Mouse (Mus musculus) embryonic facial prominence, embryonic 10.5 days (tissue): Measurements from ENCODE around the gene Sh3bp5l. TPM values are rescaled to one million over a fixed set of nuclear protein-coding genes. Genes with fewer than 3 reads are reported as not detected.

Experiments used
- DNase-seq: peaks from one replicate; pipeline ENCODE4 v3.0.0-alpha.2; 2017; ENCODE audit warnings: low spot score
- H3K27ac ChIP-seq: fragments of 300-500 bp; sonication (generic); replicated peaks from 2 replicates; pipeline ENCODE4 v1.5.1; 2016; ENCODE audit warnings: mild to moderate bottlenecking
- H3K27me3 ChIP-seq: fragments of 300-500 bp; sonication (generic); replicated peaks from 2 replicates; pipeline ENCODE4 v1.6.1; 2016; ENCODE audit warnings: low read depth, mild to moderate bottlenecking; ENCODE audit not compliant: poor library complexity, severe bottlenecking
- H3K36me3 ChIP-seq: fragments of 300-500 bp; sonication (generic); replicated peaks from 2 replicates; pipeline ENCODE4 v1.6.1; 2016; ENCODE audit warnings: mild to moderate bottlenecking, moderate library complexity
- H3K4me1 ChIP-seq: fragments of 300-500 bp; sonication (generic); 2 replicates; pipeline ENCODE4 v1.6.1; 2016
- H3K4me3 ChIP-seq: fragments of 300-500 bp; sonication (generic); 2 replicates; pipeline ENCODE4 v1.5.1; 2016; ENCODE audit warnings: mild to moderate bottlenecking, moderate library complexity
- H3K9me3 ChIP-seq: fragments of 300-500 bp; sonication (generic); 2 replicates; pipeline ENCODE4 v1.6.1; 2016; ENCODE audit warnings: mild to moderate bottlenecking
- WGBS: fragments of 180-500 bp; shearing (Covaris S2); methylation state at CpG from one replicate; pipeline ENCODE4 v1.1.7; 2016; 5-methylcytosine and 5-hydroxymethylcytosine counted together
- polyA plus RNA-seq: library from polyadenylated mRNA; unstranded; fragments of >200 nt; fragmentation: Nextera tagmentation; extraction: Ambion mirVana; gene quantifications from 2 replicates; pipeline ENCODE4 v1.2.1, GENCODE M21; 2016

Sh3bp5l gene
- polyA plus RNA-seq, 1 experiment from 2014 or later: 40.7 TPM

GRCm38 (mm10) chr11:58326781-58327180 is 3.7 kb upstream of the Sh3bp5l start:
- Histone ChIP-seq H3K4me1 (peaks cover 38% of the 10 kb centered on the region), H3K9me3 (0 out of 2 replicates have a peak, but pooled peaks cover 4% of the 10 kb centered on the region), H3K27ac (no peak overlapping the region), H3K27me3 (no peaks in the 10 kb centered on the region), H3K36me3 (peaks cover 25% of the 10 kb centered on the region), H3K4me3 (no peak overlapping the region)
- 91% methylated on average over 3 of the region's 3 CpGs for WGBS
- no peak for DNase-seq

- no peaks in the 10 kb centered on the region for H3K27me3 ChIP-seq
- H3K4me3 ChIP-seq: peak overlapping the region; percentile 91
- peaks cover 56% of the 10 kb centered on the region for H3K36me3 ChIP-seq
- WGBS: under 1% methylated on average over 21 of the region's 21 CpGs
- H3K4me1 ChIP-seq: peaks cover 32% of the 10 kb centered on the region
- no peak for DNase-seq
- H3K27ac ChIP-seq: peak overlapping the region; percentile 92
- H3K9me3 ChIP-seq: 0 out of 2 replicates have a peak, but pooled peaks cover 4% of the 10 kb centered on the region
These were observed 633 bp upstream of the Sh3bp5l start for GRCm38 (mm10) chr11:58329906-58330275.

- Histone ChIP-seq H3K27ac (peak overlapping the region; percentile 92), H3K36me3 (peaks cover 64% of the 10 kb centered on the region), H3K4me3 (peak overlapping the region; percentile 91), H3K9me3 (0 out of 2 replicates have a peak, but pooled peaks cover 4% of the 10 kb centered on the region), H3K4me1 (peaks cover 32% of the 10 kb centered on the region), H3K27me3 (no peaks in the 10 kb centered on the region)
- DNase-seq: no peak
- whole genome bisulfite sequencing: 17% methylated on average over 10 of the region's 10 CpGs
These were observed 598 bp downstream of the Sh3bp5l start for GRCm38 (mm10) chr11:58331149-58331495.

- peak overlapping the region; percentile 91 for H3K4me3 ChIP-seq
- WGBS: 85% methylated on average over 6 of the region's 6 CpGs
- no peaks in the 10 kb centered on the region for H3K27me3 ChIP-seq
- H3K9me3 ChIP-seq: 0 out of 2 replicates have a peak, but pooled peaks cover 4% of the 10 kb centered on the region
- no peak overlapping the region for H3K27ac ChIP-seq
- H3K4me1 ChIP-seq: peaks cover 32% of the 10 kb centered on the region
- H3K36me3 ChIP-seq: peaks cover 64% of the 10 kb centered on the region
- no peak for DNase-seq
These were observed 1.0 kb downstream of the Sh3bp5l start for GRCm38 (mm10) chr11:58331546-58331945.

- no peak overlapping the region for H3K4me3 ChIP-seq
- no peaks in the 10 kb centered on the region for H3K9me3 ChIP-seq
- 86% methylated on average over 3 of the region's 3 CpGs for WGBS
- no peak for DNase-seq
- H3K4me1 ChIP-seq: peaks cover 20% of the 10 kb centered on the region
- H3K27ac ChIP-seq: no peak overlapping the region
- no peaks in the 10 kb centered on the region for H3K27me3 ChIP-seq
- peaks cover 77% of the 10 kb centered on the region for H3K36me3 ChIP-seq
These were observed 4.2 kb downstream of the Sh3bp5l start for GRCm38 (mm10) chr11:58334746-58335145.

- no peak overlapping the region for H3K4me3 ChIP-seq
- H3K27ac ChIP-seq: no peak overlapping the region
- H3K4me1 ChIP-seq: no peaks in the 10 kb centered on the region
- peaks cover 63% of the 10 kb centered on the region for H3K36me3 ChIP-seq
- no peaks in the 10 kb centered on the region for H3K27me3 ChIP-seq
- H3K9me3 ChIP-seq: no peaks in the 10 kb centered on the region
- WGBS: 87% methylated on average over 4 of the region's 4 CpGs
- DNase-seq: no peak
These were observed 16.2 kb downstream of the Sh3bp5l start for GRCm38 (mm10) chr11:58346745-58347144.

GRCm38 (mm10) chr11:58350628-58351027 is 20.1 kb downstream of the Sh3bp5l start:
- H3K27ac ChIP-seq: no peak overlapping the region
- DNase-seq: no peak
- H3K36me3 ChIP-seq: peaks cover 31% of the 10 kb centered on the region
- no peak overlapping the region for H3K4me3 ChIP-seq
- WGBS: 69% methylated on average over 4 of the region's 4 CpGs
- H3K27me3 ChIP-seq: no peaks in the 10 kb centered on the region
- no peaks in the 10 kb centered on the region for H3K4me1 ChIP-seq
- no peaks in the 10 kb centered on the region for H3K9me3 ChIP-seq

GRCm38 (mm10) chr11:58351179-58351578 is 20.7 kb downstream of the Sh3bp5l start:
- H3K27me3 ChIP-seq: no peaks in the 10 kb centered on the region
- DNase-seq: no peak
- no peaks in the 10 kb centered on the region for H3K9me3 ChIP-seq
- H3K4me1 ChIP-seq: no peaks in the 10 kb centered on the region
- H3K27ac ChIP-seq: no peak overlapping the region
- WGBS: 87% methylated on average over 5 of the region's 5 CpGs
- H3K36me3 ChIP-seq: peaks cover 25% of the 10 kb centered on the region
- no peak overlapping the region for H3K4me3 ChIP-seq

- H3K36me3 ChIP-seq: peaks cover 8% of the 10 kb centered on the region; the same call in 1 of the 2 replicates
- WGBS: 69% methylated on average over 7 of the region's 7 CpGs
- no peaks in the 10 kb centered on the region for H3K4me1 ChIP-seq
- H3K27ac ChIP-seq: no peak overlapping the region
- H3K27me3 ChIP-seq: no peaks in the 10 kb centered on the region
- H3K9me3 ChIP-seq: no peaks in the 10 kb centered on the region
- no peak overlapping the region for H3K4me3 ChIP-seq
- peak; percentile 22 for DNase-seq
These were observed 22.4 kb downstream of the Sh3bp5l start for GRCm38 (mm10) chr11:58352681-58353548.

- Histone ChIP-seq H3K9me3 (no peaks in the 10 kb centered on the region), H3K27me3 (no peaks in the 10 kb centered on the region), H3K36me3 (0 out of 2 replicates have a peak, but pooled peaks cover 5% of the 10 kb centered on the region), H3K4me3 (no peak overlapping the region), H3K27ac (no peak overlapping the region), H3K4me1 (no peaks in the 10 kb centered on the region)
- WGBS: 84% methylated on average over 3 of the region's 3 CpGs
- DNase-seq: no peak
These were observed 23.2 kb downstream of the Sh3bp5l start for GRCm38 (mm10) chr11:58353709-58354108.

- H3K9me3 ChIP-seq: no peaks in the 10 kb centered on the region
- H3K4me3 ChIP-seq: no peak overlapping the region
- WGBS: 75% methylated on average over 10 of the region's 10 CpGs
- H3K4me1 ChIP-seq: no peaks in the 10 kb centered on the region
- no peak for DNase-seq
- 0 out of 2 replicates have a peak, but pooled peaks cover 5% of the 10 kb centered on the region for H3K36me3 ChIP-seq
- no peaks in the 10 kb centered on the region for H3K27me3 ChIP-seq
- H3K27ac ChIP-seq: no peak overlapping the region
These were observed 24.0 kb downstream of the Sh3bp5l start for GRCm38 (mm10) chr11:58354476-58354875.

- Histone ChIP-seq H3K36me3 (0 out of 2 replicates have a peak, but pooled peaks cover 5% of the 10 kb centered on the region), H3K9me3 (no peaks in the 10 kb centered on the region), H3K4me1 (no peaks in the 10 kb centered on the region), H3K27ac (no peak overlapping the region), H3K27me3 (no peaks in the 10 kb centered on the region), H3K4me3 (no peak overlapping the region)
- no peak for DNase-seq
- 81% methylated on average over 3 of the region's 3 CpGs for WGBS
These were observed 24.4 kb downstream of the Sh3bp5l start for GRCm38 (mm10) chr11:58354927-58355326.

- H3K36me3 ChIP-seq: no peaks in the 10 kb centered on the region
- WGBS: 91% methylated on average over 3 of the region's 3 CpGs
- no peak overlapping the region for H3K4me3 ChIP-seq
- no peak for DNase-seq
- no peaks in the 10 kb centered on the region for H3K9me3 ChIP-seq
- no peak overlapping the region for H3K27ac ChIP-seq
- H3K27me3 ChIP-seq: no peaks in the 10 kb centered on the region
- no peaks in the 10 kb centered on the region for H3K4me1 ChIP-seq
These were observed 26.5 kb downstream of the Sh3bp5l start for GRCm38 (mm10) chr11:58357042-58357441.
